Mouse (Mus musculus): Measurements from ENCODE around the gene Ust. TPM values are rescaled to one million over a fixed set of nuclear protein-coding genes. Genes with fewer than 3 reads are reported as not detected.
A peak's percentile ranks its signal among the peaks of the same experiment; 100 is the strongest.

The Ust gene
- total and polyA plus RNA-seq, 3 experiments, result not detected

GRCm38 (mm10) chr10:8363281-8363680 lies 155.3 kb downstream of the Ust start:
- Histone ChIP-seq H3K9ac (ENCODE audit: insufficient read depth, low read depth) (peak overlapping the region; percentile 69; the same call in 1 of the 2 replicates), H3K9me3 (replicated peaks; ENCODE audit: low read length) (no peaks in the 10 kb centered on the region), H3K4me1 (ENCODE audit: control insufficient read depth in 1 of 2, insufficient read depth in 2 of 2) (peaks cover 4 to 21% of the 10 kb centered on the region in 2 experiments), H3K27ac (ENCODE audit: insufficient read depth, low read depth) (peak overlapping the region; percentile 66), H3K79me2 (replicated peaks; ENCODE audit: control insufficient read depth, extremely low read depth, insufficient read depth, poor library complexity, severe bottlenecking) (no peaks in the 10 kb centered on the region), H3K36me3 (replicated peaks in 1 of 2; ENCODE audit: control insufficient read depth in 1 of 2, insufficient read depth in 1 of 2, low read length in 1 of 2) (no peaks in the 10 kb centered on the region), H3K27me3 (replicated peaks) (no peaks in the 10 kb centered on the region), H3K4me3 (replicated peaks in 1 of 3; ENCODE audit: low read depth in 2 of 3, low read length in 2 of 3, poor library complexity in 1 of 3) (peak overlapping the region in 2 of 3 experiments; percentile 11 to 35), H3K4me2 (ENCODE audit: insufficient read depth, low read depth, poor library complexity, severe bottlenecking) (peak overlapping the region; percentile 82)
- peak; percentile 73 for DNase-seq (ENCODE audit: extremely low read depth)
- dilution Hi-C loops (cut with MboI; ENCODE audit: extremely low pct_ligation_motif_present, extremely low pct_unique_long_range_greater_than_20kb, low sequenced_read_pairs) (no loop called here), in situ Hi-C loops (cut with MboI; ENCODE audit: low pct_ligation_motif_present, low pct_unique_long_range_greater_than_20kb, low sequenced_read_pairs) (no loop called here)
- TF ChIP-seq HCFC1 (IDR thresholded peaks at IDR 0.05; ENCODE audit: low read depth, low read length) (no peak), TCF12 (IDR thresholded peaks at IDR 0.05; ENCODE audit: low read depth, low read length) (0 out of 2 replicates have a peak, but pooled peaks have one; percentile 33), POLR2A (IDR thresholded peaks at IDR 0.05; ENCODE audit: low read depth, low read length) (no peak), ZC3H11A (IDR thresholded peaks at IDR 0.05; ENCODE audit: low read depth, low read length) (no peak), EP300 (IDR thresholded peaks at IDR 0.05; ENCODE audit: low read length) (peak; percentile 84), JUND (conservative IDR thresholded peaks at IDR 0.05; ENCODE audit: low read depth, low read length) (no peak; the same call in 1 of the 2 replicates), UBTF (IDR thresholded peaks at IDR 0.05; ENCODE audit: low read depth, low read length) (no peak), BHLHE40 (IDR thresholded peaks at IDR 0.05; ENCODE audit: low read depth, low read length) (peak; percentile 91), IRF4 (IDR thresholded peaks at IDR 0.05; ENCODE audit: low read depth, low read length) (peak; percentile 62; the same call in 1 of the 2 replicates), SMC3 (IDR thresholded peaks at IDR 0.05; ENCODE audit: low read depth, low read length) (no peak), ELF1 (IDR thresholded peaks at IDR 0.05; ENCODE audit: low read depth, low read length) (no peak; the same call in 1 of the 2 replicates), CTCF (conservative IDR thresholded peaks at IDR 0.05 in 1 of 2, IDR thresholded peaks at IDR 0.05 in 1 of 2; ENCODE audit: low read depth in 2 of 2, low read length in 2 of 2) (no peak), MEF2A (IDR thresholded peaks at IDR 0.05; ENCODE audit: borderline replicate concordance, low read depth, low read length) (peak; percentile 93), ETS1 (conservative IDR thresholded peaks at IDR 0.05; ENCODE audit: low read depth, low read length) (peak; percentile 85), MYC (IDR thresholded peaks at IDR 0.05; ENCODE audit: low read depth, low read length) (peak; percentile 30; the same call in 1 of the 2 replicates), NELFE (IDR thresholded peaks at IDR 0.05; ENCODE audit: low read depth, low read length) (no peak), GABPA (IDR thresholded peaks at IDR 0.05; ENCODE audit: insufficient replicate concordance, low read depth, low read length) (no peak), JUN (IDR thresholded peaks at IDR 0.05; ENCODE audit: insufficient read depth, low read depth, low read length) (peak; percentile 34; the same call in 1 of the 2 replicates), E2F4 (IDR thresholded peaks at IDR 0.05; ENCODE audit: insufficient replicate concordance, low read depth, low read length) (no peak), KAT2A (IDR thresholded peaks at IDR 0.05; ENCODE audit: insufficient replicate concordance, low read length) (no peak), ZNF384 (IDR thresholded peaks at IDR 0.05; ENCODE audit: low read depth, low read length) (peak; percentile 95), NRF1 (IDR thresholded peaks at IDR 0.05; ENCODE audit: low read depth, low read length) (no peak), SIN3A (IDR thresholded peaks at IDR 0.05; ENCODE audit: low read length) (peak; percentile 49; the same call in 1 of the 2 replicates), TBP (conservative IDR thresholded peaks at IDR 0.05; ENCODE audit: low read depth, low read length) (no peak), RAD21 (IDR thresholded peaks at IDR 0.05; ENCODE audit: low read depth, low read length) (no peak; the same call in 1 of the 2 replicates), ZKSCAN1 (IDR thresholded peaks at IDR 0.05; ENCODE audit: borderline replicate concordance, low read depth, low read length) (no peak), CHD2 (IDR thresholded peaks at IDR 0.05; ENCODE audit: low read length) (peak; percentile 45; the same call in 1 of the 2 replicates), MAFK (IDR thresholded peaks at IDR 0.05; ENCODE audit: insufficient replicate concordance, low read length) (peak; percentile 49; the same call in 1 of the 2 replicates), MAZ (IDR thresholded peaks at IDR 0.05; ENCODE audit: low read depth, low read length) (no peak)

All from CH12.LX (cell line).